Mouse (Mus musculus): ENCODE data around the gene Utp18. TPM values are rescaled to one million over a fixed set of nuclear protein-coding genes. Genes with fewer than 3 reads are reported as not detected.

The Utp18 gene
- polyA plus RNA-seq (2012; rRNA removed) = 7.3 and 8.8 TPM in 2 replicates

DNA sequence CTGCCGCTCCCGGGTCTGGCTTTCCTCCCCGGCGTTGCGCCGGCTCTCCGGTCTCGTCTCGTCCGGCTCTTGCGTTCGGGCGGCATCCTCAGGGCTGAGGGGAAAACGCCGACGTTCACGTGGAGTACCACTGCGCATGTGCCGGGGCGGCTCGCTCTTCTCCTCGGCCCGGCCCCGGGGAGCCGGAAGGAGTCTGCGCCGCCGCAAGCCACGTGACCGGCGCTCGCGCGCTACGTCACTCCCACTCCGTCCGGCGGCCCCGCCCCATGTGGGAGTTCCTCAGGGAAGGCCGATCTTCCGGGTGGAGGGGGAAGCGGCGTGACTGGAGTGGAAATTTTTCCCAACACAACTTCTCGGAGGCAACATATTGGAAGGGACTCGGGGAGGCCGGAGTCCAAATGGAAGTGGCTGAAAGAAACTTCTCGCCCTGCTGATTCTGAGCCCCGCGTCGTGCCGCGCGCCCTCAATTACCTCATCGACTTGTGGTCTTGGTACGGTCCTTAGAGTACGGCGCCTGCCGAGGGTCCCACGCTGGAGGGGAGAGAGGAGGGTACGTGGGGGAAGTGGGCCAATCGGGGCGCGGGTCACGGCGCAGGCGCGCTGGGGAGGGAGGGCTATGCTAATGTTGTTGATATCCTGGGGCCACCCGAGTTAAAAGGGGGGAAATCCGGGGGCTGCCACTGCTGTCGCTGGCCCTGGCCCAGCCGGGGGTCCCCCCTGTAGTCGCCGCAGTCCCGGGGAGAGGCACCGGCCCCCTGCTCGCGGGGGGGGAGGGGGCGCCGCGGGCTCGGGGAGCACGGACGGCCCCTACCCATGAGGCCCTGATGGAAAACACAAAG is at the start of gene Utp18, which contains the start of gene Mbtd1:
TSS of gene Utp18 (minus strand) at position 195 of the 839 bp plus-strand sequence.
TSS of gene Mbtd1 (plus strand) at position 281 of the 839 bp plus-strand sequence.

Other genes with a start within 250 kb of the Utp18 start
- 3.5 and 5.0 TPM in 2 replicates for gene Mbtd1, start 86 bp upstream of the Utp18 start, polyA plus RNA-seq (2012; rRNA removed)
- 222 and 256 TPM in 2 replicates for gene Nme2, start 70.5 kb upstream of the Utp18 start, polyA plus RNA-seq (2012; rRNA removed)
- gene Gm20390, start 82.5 kb upstream of the Utp18 start, polyA plus RNA-seq (2012; rRNA removed) = 14.2 and 14.7 TPM in 2 replicates
- 58.4 and 101 TPM in 2 replicates for gene Nme1, start 82.8 kb upstream of the Utp18 start, polyA plus RNA-seq (2012; rRNA removed)
- gene Spag9, start 110.3 kb upstream of the Utp18 start, polyA plus RNA-seq (2012; rRNA removed) = 46.4 and 64.9 TPM in 2 replicates

Measured in ovary, adult 2 months (tissue).